Mouse (Mus musculus): ENCODE measurements around the gene Tmem183a. TPM values are rescaled to one million over a fixed set of nuclear protein-coding genes. Genes with fewer than 3 reads are reported as not detected.

The Tmem183a gene
- polyA plus RNA-seq, 1 experiment, result 55.4 TPM

DNA sequence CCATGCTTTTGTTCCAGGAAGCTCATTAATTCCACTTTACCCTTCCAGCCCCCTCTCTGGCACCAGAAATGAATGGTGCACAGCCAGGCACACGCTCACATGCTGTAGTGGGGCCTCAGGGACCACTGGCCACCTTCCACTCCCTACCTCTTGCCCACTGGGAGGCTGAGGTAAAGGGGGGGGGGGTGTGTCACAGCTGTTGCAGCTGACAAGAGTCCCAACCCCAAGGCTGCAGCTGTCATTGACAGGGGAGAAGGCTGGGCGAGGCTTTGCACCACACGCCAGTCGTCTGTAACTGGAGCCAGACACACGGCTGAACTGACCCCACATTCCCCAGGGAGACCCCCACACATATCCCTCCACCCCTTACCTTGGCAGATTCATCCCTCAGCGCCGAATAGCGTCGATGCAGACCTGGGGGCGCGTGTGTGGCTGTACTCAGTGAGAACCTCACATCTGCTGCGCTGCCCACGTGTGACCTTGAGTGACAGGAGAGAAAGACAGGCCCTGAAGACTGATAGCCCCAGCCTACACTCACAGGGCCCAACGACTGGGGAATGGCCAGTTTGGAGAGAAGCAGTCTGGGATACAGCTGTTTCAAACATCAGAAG, 41.0 kb downstream of the Tmem183a start:
- no peak for DNase-seq (ENCODE audit: low spot score)

DNA sequence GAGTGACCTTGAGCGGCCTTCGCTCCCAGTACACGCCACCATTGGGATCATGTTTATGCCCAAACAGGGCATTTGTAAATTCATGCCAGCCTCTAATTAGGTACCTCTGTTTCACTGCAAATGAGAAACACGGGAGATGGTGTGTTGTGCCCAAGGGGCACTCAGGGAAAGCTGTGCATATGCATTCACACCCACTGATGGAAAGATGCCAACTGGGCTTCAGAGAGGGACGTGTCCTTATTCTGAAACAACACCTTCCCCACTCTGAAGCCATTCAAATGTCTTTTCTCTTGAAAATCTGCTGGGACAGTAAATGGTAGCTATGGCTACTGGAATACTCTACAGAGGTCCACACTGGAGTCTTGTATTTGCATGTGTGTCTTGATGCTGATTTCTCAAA, 43.5 kb downstream of the Tmem183a start:
- no peak for DNase-seq (ENCODE audit: low spot score)

DNA sequence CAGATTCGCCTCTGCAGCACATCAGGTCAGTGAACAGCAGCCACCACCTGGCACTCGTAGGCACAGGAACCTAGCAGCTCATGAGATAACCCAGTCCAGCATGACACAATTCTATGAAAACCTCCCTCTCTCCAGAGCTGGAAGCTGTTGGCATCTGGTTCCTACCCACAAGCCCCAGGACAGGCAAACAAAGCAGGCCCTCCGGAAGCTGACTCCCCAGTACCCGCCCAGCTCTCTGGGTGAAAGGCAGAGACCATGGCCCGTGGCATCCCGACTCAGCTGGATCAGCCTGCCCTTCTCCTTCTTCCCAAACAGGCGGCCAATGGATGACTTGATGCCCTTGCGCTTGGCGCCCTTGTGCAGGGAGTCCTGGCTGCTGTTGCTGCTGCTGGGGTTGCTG, 45.4 kb downstream of the Tmem183a start:
- no peak for DNase-seq (ENCODE audit: low spot score)

DNA sequence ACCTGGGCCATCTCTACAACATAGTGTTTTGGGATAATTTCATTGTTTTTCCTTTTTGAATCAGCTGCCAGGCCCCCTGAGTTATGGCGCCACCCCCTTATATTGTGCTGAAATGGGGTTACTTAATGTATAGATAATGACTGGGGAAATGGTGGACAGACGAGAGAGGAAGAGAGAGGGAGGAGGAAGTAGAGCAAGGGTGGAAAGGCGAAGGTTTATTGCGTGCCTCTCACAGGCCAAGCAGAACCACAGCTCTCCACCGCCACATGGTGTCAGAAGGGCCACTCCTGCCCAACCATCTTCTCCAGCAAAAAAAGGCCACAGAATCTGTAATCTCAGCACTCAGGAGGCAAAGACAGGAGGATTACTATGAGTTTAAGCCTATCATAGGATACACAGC, 46.6 kb downstream of the Tmem183a start:
- DNase-seq (ENCODE audit: low spot score), result no peak

DNA sequence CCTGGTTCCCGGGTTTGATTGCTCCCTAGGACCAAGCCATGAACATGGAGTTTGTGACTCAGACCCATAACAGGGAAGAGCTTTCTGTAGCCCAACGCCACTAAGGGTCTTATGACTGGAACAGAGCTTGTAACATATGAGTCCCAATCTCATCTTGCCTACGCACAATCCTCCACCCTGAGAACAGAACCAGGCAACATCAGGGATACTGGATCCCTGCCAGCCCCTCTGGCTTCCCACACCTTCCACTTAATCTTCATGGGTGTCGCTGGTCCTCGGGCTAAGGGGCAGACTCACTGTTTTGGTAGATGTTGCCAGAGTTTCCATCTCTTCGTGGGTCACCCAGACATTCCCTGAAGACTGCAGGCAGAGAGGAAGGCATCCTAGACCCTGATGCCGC, 50.0 kb downstream of the Tmem183a start:
- DNase-seq (ENCODE audit: low spot score), result no peak

DNA sequence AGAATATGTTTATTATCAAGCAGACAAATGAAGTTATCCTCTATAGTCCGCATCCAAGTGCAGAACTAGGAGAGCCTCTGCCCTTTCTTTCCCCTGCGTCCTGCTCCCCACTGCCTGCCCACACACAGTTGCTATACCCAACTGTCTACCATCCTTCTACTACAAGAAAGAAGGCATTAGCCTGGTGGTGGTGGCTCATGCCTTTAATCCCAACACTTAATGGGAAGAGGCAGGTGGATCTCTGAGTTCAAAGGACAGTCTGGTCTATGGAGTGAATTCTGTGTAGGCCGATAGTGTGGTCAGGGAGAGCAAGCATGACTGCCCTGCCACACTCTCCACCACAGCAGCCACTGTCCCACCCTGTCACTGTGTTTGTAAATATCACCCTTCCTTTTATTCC, 51.0 kb downstream of the Tmem183a start:
- no peak for DNase-seq (ENCODE audit: low spot score)

DNA sequence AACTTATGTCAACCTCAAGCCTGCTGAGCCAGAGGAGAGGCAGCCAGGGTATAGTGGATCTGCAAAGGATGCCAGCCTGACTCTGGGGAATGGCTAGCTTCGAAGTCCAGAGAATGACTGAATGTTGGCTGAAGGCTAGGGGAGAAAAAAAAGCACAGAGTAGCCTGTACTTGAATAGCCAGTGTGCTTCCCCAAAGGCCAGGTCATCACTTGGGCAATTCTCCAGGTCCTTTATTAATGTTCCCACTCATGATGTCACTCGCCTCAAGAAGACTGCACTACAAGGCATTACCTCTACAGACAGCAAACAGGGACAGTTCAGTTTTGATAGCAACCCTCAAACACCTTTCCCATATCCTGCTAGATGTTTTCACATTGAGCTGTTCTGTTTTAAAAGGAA, 51.5 kb downstream of the Tmem183a start:
- no peak for DNase-seq (ENCODE audit: low spot score)

DNA sequence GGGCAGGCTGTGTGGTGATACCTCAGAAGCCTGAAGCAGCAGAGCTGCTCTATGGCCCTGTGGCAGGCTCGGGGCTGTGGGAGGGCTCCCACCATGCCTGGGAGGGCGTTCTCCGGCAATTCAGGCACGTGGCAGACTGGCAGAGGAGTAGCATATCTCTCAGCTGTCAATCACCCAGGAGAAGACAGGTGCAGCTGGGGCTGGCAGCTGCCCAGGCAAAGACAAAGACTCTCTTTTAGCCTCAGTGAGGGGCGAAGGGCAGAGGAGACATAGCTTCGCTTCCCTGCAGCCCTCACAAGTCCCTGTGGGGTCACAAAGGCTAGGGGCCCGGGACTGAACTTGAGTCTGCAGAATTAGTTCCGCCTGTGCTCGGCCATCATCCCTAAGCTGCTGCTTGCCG, 54.4 kb downstream of the Tmem183a start:
- DNase-seq (ENCODE audit: low spot score), result no peak

DNA sequence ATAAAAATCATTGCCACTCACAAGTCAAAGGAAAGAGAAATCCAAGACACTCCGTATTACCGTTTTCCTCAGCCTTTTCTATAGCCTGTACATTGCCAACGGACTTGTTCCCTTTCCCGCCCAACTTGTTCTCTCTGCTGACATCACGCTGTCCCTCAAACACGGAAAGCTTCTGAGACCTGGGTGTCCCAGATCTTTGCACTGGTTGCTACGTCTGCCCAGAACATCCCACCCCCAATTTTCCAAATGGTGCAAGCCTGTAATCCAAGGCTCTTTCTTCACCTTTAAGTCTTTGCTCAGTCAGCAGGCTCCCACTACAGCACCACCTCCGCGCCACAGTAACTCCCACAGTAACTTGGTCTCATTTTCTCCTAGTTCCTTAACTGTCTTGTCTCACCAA, 56.8 kb downstream of the Tmem183a start:
- no peak for DNase-seq (ENCODE audit: low spot score)

DNA sequence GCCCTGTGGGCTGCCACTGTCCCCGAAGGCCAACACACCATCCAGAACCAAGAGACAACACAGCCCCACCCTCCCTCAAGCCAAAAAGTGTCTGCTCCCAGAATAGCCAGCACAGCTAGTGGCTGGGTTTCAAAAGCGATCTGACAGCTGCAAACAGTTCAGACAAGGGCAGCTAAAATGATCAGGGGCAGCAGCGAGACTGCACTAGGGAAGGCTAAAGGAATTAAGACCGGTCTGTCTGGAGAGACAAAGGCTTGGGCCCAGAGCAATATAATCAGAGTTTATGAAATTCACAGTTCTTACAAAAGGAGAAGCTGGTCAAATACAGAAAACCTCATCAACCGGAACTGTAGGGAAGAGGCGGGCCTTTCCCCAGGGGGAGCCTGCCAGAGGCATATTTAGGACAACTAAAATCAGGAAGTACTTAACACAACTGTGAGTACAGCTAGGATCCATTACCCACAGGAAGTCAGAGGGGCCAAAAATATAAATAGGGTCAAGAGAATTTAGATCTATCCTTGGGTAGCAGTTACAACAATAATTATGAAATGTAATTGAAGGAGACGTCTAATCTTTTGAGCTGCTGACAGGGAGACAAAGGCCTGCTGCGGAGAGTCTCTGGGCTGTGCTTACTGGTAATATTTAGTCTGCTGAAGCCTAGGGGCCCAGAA, 59.1 kb downstream of the Tmem183a start:
- DNase-seq (ENCODE audit: low spot score), result no peak

DNA sequence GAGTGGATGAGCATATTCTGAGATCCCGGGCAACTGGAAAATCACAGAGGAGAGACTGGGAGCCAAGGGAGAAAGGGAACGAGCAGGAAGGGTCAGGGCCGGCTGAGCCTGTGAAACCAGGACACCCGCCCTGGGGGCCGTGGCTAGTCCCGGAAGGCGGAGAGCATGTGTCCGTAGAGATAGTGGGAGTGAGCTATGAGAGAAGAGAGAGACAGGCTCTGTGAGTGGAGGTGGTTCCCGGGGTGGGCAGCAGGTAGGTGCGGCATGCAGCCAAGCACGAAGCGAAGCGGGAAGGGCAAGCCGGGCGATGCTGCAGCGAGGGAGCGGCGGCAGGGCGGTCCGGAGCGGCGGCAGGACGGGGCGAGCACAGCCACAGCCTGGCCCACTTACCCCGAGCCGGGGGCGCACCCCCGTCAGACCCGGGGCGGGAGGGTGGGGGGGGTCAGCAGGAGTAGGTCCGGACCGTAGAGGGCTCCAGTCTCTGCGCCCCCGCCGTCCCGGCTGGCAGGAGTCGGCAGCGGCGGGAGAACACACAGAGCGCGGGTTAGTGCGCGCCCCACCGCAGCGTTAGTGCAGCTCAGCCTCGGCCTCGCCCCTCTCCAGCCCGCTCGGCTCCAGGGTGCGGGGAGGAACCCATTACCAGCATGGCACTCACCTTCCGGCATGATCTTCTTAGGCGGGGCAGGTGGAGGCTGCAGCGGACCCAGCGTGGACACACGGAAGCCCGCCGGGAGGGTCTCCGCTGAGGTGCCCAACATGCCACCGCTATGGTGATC, 63.0 kb downstream of the Tmem183a start:
- peak; percentile 30 for DNase-seq (ENCODE audit: low spot score)

DNA sequence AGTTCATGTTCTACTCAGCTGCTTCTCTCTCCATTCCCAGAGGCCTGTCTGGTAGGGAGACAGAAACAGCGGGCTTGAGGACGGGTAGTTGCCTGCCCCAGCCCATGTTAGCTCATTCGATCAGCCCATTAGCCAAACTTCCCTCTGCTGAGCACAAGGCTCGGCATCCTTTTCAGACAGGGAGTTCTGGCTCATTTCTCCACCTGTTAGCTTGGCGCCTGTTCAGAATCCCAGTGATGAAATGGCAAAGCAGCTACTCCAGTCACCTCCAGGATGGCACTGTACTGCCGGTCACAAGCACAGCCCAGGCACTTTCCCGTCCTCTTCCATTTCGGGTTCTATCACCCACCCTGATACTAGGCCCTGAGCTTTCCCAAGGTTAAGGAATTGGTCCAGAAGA, 64.5 kb downstream of the Tmem183a start:
- DNase-seq (ENCODE audit: low spot score), result no peak

Other genes with a start within 250 kb of the Tmem183a start
- gene Chil1, start 179.8 kb downstream of the Tmem183a start, polyA plus RNA-seq (2012; rRNA removed), result 0.10 and 0.44 TPM in 2 replicates
- 0.09 TPM in 1 of 2 replicates, not detected in the other for gene Mybph, start 168.5 kb downstream of the Tmem183a start, polyA plus RNA-seq (2012; rRNA removed)
- 6.2 and 7.2 TPM in 2 replicates for gene Adora1, start 126.5 kb downstream of the Tmem183a start, polyA plus RNA-seq (2012; rRNA removed)
- not detected in 2 replicates for gene Myog, start 72.0 kb downstream of the Tmem183a start, polyA plus RNA-seq (2012; rRNA removed)
- gene Ppfia4, start 29.1 kb downstream of the Tmem183a start, polyA plus RNA-seq (2012; rRNA removed), result 8.4 and 8.6 TPM in 2 replicates
- gene 4933406M09Rik, start 24.0 kb upstream of the Tmem183a start, polyA plus RNA-seq (2012; rRNA removed), result not detected in 2 replicates
- gene Cyb5r1, start 43.6 kb upstream of the Tmem183a start, polyA plus RNA-seq (2012; rRNA removed), result 41.1 and 41.7 TPM in 2 replicates
- gene Adipor1, start 53.4 kb upstream of the Tmem183a start, polyA plus RNA-seq (2012; rRNA removed), result 77.7 and 87.7 TPM in 2 replicates
- gene Klhl12, start 93.6 kb upstream of the Tmem183a start, polyA plus RNA-seq (2012; rRNA removed), result 15.2 and 16.3 TPM in 2 replicates
- 21.6 and 24.7 TPM in 2 replicates for gene Rabif, start 132.7 kb upstream of the Tmem183a start, polyA plus RNA-seq (2012; rRNA removed)
- 0.12 and 0.29 TPM in 2 replicates for gene Mgat4e, start 187.7 kb upstream of the Tmem183a start, polyA plus RNA-seq (2012; rRNA removed)
- 24.4 and 28.6 TPM in 2 replicates for gene Kdm5b, start 198.2 kb upstream of the Tmem183a start, polyA plus RNA-seq (2012; rRNA removed)